Mouse (Mus musculus) layer of hippocampus, adult 8-10 months (tissue): ENCODE results near the gene Pacrg. TPM values are rescaled to one million over a fixed set of nuclear protein-coding genes. Genes with fewer than 3 reads are reported as not detected.

Experiments
- DNase-seq, 2 experiments: peaks; one replicate each; pipeline ENCODE4 v3.0.0; 2022; ENCODE audit warnings: low spot score in 2 of 2
- total RNA-seq, 4 experiments: library from RNA; stranded (reverse); gene quantifications; 2 replicates each; pipeline ENCODE4 v1.2.4; 2022

Gene Pacrg
- total RNA-seq, 4 experiments from 2014 or later = 20.0 to 28.8 (median 23.4) TPM

DNA sequence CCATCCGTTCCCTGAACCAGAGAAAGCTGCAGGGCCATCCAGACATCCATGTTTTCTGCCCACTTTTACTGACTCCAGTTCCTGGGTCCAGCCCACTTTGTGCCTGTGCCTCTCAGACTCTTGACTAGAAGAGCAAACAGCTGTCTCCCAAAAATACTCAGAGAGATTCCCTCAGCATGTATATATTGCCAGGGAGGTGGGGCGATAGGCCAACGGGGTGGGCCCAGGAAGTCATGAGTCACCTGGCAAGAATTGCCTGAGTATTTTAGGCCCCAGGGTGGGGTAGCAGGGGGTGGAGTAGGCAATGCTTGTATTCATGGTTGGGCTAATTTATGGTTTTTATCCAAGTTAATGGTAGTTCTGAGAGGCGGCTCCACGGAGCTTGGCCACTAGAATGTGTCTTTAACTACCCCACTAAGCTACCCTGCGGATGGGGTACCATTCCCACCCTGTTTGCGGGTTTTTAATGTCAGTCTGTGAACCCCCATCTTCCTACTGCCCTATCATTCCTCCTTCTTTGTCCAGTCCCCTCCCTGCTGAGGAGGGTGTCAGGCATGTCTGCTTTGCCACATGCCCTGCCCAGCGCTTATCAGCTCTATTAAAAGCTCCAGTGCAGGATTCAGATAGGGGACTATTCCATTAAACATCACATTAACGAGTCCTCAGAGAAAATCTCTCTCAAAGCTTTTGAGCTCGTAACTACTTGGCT lies 461.5 kb downstream of the Pacrg start:
- DNase-seq = no peak

DNA sequence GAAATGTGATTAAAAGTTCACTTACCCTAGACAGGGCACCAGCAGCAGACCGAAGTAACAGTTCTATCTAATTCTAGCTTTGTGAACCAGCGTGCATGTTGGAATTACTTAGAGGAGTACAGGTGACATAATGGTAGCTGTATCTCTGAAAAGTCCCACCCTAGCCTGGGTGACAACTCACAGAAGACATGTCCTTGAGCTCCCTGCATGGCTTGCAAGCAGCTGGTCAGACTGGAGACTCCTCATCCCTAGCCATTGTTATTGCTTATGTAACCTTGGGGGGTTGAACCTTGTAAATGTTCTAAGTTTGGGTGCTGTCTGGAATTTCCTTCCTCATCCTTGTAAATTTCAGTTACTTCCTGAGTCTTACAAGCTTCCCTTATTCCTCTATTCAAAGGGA lies 462.5 kb downstream of the Pacrg start:
- DNase-seq = no peak

DNA sequence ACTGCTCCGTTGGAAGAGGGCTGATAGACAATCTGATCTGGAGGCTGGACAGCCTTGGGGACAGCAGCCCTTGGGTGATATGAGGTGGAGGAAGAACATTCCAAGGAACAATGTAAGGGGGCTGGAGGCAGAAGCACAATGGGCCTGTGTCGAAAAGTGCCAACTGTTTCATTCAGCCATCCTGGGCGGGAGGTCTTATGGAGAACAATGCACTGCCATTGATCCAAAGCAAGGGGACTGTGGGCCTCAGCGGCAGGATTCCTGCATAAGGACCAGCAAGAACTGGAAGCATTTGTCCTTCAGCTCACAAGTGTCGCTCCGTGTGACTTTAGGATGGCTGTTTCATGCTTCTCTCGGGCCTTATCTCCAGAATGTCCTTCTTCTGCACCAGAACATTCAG lies 465.8 kb downstream of the Pacrg start:
- no peak for DNase-seq

DNA sequence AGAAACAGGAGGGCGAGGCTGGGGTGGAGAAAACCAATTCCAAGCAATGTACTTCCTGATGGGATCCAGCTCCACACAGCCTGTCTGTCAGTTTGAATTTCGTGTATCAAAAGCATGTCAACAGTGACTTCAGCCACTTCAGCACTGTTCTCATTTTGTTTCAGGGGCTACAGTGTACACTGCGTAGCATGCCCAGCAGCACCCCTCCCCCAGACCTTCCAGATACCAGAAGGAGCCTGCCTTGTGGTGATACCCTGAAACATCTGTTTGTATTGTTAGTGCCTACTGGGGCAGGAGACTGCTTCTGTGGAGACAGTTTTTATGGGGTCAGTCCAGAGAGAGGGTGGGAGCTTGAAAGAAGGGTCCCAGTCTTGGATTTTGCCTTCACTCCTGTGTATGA lies 466.4 kb downstream of the Pacrg start:
- DNase-seq = no peak

DNA sequence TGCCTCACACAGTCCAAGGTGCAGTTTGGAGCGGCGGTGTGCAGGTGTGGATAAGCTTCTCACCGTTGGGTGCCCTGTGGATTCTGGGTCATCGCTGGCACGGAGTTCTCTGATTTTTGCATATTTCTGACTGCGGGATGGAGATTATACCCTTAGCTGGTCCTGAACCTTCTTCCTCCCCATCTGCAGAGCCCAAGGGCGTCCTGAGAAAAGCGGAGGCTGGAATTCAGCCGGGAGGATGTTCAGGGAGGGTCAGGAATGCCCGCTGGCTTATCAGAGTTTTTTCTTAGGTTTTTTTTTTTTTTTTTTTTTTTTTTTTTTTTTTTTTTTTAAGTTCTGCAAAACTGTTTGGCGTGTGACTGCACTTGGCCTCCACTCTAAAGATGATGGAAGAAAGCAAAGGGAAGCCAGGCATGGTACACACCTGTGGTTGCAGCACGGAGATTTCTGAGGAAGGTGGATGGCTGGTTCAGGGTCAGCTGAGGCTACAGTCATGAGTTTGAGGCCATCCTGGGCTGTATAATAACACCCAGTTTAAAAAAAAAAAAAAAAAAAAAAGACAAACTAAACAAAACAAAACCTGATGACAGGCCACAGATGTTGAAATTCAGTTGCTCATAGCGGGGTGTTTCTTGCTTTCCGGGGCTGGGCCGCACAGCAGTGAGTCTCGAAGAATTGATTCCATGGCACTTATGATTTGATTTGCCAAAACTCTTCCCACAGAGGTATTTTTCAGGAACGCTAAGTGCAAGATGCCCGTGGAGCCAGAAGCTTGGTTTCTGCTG lies 467.9 kb downstream of the Pacrg start:
- DNase-seq = no peak

DNA sequence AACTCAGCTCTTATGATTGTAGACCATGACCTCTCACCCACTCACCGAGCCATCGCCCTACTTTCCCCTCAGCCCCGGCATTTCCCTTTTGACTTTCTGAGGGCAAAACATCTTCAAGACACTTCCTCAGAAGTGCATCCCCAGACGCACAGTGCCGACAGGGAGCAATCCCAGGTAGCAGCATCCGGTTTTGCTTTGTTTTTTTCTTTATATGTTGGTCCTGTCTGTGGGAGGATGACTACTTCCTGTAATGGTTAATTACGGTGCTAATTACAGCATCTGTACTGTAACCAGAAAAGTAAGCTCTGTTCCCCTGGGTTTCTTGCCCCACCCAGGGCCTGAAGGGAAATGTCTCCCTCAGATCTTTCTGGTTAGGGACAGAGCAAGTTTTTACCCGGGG lies 468.6 kb downstream of the Pacrg start:
- DNase-seq = no peak

DNA sequence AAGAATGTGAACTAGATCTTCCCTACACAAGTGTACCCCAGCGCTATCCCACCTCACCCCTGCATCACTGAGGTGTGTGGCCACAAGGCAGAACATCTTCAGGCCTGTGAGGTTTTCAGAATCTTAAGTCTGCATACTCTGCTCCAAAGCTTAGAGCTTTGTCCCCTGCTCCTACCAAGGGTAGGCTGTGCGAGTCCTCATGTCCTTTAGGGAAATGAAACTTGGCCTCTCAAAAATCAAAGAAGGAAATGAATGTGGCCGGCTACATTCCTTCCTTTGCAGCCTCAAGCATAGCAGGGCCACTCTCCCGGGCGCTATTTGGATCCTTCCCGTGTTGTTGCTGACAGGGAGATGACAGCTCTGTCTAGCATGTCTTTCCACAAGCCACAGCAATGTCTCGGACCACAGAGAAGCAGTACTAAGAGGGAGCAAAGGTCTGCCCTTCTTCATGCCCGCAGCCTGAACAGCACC lies 469.4 kb downstream of the Pacrg start:
- no peak for DNase-seq

- no peak for DNase-seq
These were observed 470.0 kb downstream of the Pacrg start for GRCm38 (mm10) chr17:10369961-10370659.

DNA sequence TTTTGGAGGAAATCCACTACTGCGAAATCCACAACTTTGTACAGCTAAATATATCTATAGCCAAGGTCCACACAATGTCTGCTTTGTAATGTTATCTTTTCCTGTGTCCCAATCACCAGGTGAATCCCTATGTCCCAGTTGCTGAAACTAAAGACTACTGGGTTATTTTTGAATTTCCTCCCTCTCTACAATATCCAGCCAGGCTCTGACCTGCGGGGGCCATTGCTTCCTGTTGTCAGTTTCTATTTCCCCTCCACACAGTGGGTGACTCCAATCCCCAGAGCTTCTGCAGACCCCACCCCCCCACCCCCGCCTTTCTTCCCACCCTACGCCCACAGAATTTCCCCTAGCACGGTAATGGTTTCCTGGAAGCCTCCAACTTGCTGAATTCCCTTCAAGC lies 473.1 kb downstream of the Pacrg start:
- DNase-seq = no peak

DNA sequence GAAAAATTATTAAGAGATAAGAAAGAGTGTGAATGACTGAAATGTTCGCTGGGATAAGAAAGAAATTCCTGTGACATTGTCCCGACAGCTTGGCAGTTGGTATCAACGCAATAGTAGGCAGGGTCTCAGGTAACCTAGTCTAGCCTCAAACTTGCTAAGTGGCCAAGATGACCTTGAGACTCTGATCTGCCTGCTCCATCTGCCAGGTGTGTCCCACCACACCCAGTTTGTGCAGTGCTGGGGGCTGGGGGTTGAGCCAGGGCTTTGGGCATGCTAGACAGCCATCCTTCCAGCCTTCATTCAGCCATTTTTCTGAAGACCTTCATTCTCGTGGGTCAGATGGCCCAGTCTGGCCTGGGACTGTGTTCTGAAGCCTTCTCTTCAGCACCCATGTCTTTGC lies 473.5 kb downstream of the Pacrg start:
- no peak for DNase-seq

DNA sequence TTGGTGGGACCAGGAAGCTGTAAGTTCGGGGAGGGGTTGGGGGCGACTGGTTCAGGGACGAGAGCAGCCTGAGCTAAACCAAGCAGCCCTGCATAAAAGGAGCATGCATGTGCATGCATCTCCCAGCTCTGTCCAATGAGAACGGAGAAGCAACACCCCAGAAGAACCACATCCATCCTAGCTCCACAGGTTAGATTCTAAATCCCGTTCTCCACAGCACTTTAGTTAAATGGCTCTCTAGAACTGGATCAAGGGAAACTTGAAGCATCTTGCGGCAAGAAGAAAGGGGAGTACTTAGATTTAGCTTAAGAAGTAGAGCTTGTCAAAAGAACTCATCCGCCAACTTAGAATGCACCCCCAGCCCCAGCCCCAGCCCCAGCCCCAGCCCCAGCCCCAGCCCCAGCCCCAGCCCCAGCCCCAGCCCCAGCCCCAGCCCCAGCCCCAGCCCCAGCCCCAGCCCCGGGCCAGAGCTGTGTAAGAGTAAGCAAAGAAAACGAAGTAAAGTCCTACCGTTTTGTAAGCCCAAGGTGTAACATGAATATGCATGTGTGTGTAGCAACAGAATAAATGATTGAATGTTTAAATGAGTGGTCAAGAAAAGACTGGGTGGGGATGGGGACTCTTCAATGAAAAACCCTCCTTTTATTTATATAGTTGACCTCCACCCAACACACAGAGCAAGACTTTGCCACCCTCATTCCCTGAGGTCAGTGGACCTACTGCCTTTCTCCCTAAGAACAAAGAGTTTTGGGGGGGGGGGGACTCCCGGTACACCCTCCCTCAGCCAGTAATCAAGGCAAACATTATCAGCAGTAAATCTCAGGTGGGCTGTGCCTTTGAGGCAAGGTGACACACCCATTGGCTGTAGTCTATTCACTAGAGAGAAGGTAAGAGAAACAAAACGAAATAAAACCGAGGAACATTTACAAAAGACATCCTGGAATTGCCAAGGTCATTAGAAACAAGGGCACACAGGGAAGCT lies 474.3 kb downstream of the Pacrg start:
- no peak for DNase-seq

GRCm38 (mm10) chr17:10363151-10363550 lies 477.0 kb downstream of the Pacrg start:
- no peak for DNase-seq

DNA sequence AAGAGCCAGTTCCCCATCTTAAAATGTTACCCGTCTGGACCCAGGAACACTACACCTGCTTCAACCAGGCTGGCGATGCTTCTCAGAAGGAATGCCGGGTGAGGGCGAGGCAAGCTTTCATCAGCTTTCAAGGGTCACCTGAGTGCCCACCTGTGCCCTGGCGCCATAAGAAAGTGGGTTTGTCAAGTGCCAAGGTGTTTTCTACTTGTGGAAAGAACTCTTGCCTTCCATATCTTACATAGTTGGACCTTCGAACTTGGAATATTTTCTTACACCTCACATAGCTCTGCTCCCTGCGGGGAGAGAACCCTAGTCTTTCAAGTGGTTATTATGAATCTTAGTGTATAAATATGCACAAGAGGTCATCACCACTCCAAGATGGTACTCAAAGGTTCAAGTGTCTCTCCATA lies 478.2 kb downstream of the Pacrg start:
- DNase-seq = no peak

DNA sequence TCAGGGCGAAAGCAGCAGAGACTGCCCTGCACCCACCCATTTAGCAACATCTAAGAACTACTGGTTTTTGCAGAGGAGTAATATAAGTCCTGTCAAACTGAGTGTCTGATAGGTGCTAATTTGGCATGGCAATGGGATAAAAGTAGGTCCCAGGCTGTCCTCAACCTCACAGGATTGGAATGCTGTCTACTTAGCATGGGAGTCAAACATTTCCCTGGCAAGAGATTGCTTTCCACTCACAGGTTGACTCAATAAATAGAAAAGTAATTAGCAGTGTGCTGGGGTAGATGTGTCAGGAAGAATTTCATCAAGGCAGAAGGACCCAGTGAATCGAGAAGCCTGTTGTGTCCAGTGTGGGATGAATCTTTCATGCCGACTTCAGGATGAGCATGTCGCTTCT lies 479.4 kb downstream of the Pacrg start:
- no peak for DNase-seq

DNA sequence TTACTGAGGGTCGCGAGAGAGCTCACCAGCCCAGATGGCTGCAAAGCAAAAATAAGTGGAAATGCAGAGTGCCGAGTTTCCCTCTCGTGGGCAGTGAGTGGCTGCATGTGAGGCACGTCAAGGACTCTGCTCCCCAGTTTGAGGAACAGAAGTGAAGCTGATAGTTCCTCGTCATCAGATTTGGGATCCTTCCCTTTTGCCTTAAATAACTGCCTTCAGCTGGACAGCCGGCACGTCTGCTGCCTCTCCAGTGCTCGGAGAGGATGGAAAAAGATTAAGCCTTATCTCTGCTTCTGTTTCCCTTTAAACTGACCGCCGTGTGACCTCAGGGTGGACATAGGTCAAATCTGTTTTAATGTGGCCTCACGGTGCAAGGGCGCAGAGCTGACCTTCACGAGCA lies 480.6 kb downstream of the Pacrg start:
- no peak for DNase-seq

- no peak for DNase-seq
These were observed 482.8 kb downstream of the Pacrg start for GRCm38 (mm10) chr17:10357348-10357747.

DNA sequence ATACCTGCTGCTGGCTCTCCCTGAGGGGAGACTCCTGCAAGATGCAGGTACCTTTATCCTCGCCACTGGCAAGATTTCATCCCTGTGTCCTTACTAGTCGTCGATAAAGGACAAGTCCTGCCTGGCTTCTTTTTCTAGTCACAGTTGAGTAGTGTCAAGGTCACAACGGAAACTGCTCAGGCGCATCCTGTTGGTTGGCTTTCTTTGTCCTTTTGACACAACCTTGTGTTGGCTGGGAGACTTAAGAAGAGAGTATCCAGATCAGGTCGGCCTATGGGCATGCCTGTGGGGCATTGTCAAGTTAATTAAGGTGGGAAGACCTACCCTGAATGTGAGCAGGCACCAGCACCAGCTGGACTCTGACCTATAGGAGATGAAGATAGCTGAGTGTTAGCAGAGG lies 483.8 kb downstream of the Pacrg start:
- DNase-seq = no peak

DNA sequence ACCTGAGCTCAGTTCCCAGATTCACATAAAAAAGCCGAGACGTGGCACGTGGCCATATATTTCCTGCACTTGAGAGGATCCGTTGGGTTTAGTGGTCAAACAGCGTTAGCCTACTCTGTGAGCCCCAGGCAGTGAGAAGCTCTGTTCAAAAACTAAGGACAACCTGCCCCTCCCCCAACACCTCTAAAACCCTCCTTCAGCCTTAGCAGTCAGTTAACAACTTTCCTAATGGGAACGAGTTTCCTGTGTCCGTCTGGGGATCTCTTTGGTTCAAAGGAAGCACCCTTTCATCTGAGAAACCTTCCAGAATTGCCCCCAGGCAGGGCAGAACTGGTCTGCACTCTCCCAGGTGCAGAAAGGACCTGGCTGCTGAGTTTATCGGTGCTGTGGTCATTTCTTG lies 484.4 kb downstream of the Pacrg start:
- no peak for DNase-seq
